Mouse (Mus musculus) ES-E14 (cell line): ENCODE results near the gene Dydc1.

Experiments used
- ZC3H11A ChIP-seq: IDR thresholded peaks from 2 replicates; pipeline ENCODE4 v1.6.1; 2012; ENCODE audit warnings: low read depth, mild to moderate bottlenecking, inconsistent platforms, low read length, borderline replicate concordance
- ZNF384 ChIP-seq: IDR thresholded peaks from 2 replicates; pipeline ENCODE4 v1.6.1; 2012; ENCODE audit warnings: low read depth, low read length, inconsistent platforms

DNA sequence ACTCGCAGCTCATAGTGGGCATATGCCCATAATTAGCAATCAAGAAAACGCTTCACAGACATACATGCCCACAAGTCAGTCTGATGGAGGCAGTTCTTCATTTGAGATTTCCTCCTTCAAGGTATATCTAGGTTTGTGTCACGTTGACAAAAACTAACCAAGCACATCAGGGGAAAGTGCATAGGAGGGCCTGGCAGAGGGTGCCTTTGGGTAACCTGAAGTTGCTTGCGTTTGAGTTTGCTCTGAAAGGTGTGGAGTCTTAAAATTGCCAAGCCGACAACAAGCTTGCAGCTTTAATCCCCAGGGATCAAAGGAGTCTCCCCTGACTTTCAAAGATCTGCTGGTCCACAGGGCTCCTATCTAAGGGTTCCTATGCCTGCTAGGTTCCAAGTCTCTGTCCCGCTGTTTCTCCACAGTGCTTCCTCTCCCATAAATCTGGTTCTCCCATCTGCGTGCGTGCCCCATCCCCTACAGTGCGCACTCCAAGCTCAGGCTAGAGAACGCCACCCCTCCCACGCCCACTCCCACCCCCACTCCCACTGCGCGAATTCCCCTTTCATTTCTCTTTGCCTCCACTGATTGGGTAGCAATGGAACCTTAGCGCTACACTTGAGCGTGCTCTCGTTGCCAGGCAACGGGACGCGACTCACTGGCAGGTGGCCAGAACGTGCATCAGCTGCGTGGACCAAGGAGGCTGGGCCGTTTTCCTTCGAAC is at the start of gene Dydc1:
- TF ChIP-seq ZNF384 (no peak), ZC3H11A (no peak)
